Mouse (Mus musculus) thymus, postnatal 14 days (tissue): ENCODE measurements around the gene Bloc1s4.

Source experiments
- DNase-seq: peaks from one replicate; pipeline ENCODE4 v3.0.0; 2021

The Bloc1s4 gene

GRCm38 (mm10) chr5:36738799-36739615, 9.4 kb downstream of the Bloc1s4 start:
- DNase-seq, result no peak

DNA sequence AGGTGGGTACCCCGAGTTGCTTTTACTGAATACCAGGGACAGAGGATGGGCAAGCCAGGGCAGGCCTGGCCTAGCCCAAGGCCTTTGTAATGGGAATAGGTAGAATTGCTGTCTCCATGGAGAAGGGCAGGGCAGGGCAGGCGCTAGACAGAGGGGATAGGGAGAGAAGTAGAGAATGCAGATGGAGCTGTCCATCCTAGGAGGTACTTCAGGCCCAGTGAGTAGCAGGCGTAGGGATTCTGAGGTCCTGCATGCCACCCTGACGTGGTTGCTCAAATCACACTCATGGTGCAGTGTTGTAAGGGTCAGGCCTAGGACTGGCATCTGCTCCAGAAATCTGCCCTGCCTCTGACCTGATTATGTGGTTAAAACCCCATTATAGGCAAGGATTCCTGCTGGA, 10.7 kb downstream of the Bloc1s4 start:
- DNase-seq, result no peak

DNA sequence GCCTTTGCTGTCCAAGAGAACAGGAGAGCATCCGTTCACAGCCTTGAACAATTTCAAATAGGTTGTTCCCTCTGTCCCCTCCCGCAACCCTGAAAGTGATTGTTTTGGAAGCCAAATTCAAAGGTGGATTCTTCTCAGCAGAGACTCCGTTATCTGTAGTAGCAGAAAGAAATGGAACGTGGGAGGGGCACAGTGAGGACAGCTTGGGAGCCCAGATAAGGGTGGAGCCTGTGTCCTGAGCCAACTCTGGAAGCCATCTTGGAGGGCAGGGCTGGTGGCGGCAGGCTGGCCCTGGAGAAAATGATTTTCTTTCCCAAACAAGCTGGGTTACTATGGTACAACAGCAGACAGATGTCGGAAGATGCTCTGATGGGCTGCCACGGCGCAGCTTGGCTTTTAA, 12.4 kb downstream of the Bloc1s4 start:
- DNase-seq, result no peak

DNA sequence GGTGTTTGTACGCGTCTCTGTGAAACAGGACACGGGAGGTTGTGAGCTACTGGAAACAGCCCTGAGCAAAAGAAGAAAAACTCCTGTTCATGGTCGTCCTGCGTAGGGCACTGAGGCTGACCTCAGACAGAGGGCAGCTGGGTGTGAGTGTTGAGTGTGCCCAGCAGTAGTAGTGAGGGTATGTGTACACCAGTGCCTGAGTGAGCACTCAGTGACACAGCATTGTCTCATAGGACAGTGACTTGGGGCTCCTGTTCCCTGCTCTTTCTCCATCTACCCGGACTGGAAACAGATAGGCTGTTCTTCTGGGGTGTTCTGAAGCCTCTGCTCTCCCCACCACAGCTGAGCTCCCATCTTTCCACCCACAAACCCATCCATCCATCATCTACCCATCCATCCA, 13.3 kb downstream of the Bloc1s4 start:
- no peak for DNase-seq

GRCm38 (mm10) chr5:36733405-36733804, 15.0 kb downstream of the Bloc1s4 start:
- no peak for DNase-seq

DNA sequence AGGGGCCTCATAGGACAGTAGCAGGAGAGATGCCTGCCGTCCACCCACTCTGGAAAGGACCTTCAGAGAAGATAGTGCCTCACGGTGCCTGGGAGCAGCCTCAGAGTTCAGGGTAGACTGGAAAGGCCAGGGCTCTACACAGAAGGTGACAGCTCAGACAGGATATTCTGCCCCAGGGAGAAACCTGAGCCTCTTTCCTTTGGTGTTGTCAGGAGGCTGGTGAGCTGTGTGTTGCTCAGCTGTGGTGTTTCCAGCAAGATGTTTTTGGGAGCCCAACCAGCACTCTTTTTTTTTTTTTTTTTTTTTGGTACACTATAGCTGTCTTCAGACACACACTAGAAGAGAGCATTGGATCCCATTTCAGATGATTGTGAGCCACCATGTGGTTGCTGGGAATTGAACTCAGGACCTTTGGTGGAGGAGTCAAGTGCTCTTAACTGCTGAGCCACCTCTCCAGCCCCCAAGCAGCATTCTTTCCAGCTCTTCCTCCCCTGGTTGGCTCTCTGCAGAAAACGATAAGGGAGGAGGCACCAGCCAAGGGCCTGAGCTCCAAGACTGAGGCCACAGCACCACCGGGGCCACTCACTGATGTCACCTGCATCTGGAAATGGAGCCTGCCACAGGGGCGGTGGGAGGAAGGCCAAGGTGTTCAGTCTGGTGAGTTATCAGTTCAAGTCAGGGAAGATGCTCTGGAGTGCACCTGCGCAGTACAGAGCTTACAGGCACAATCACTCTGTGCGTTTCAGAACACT, 16.4 kb downstream of the Bloc1s4 start:
- no peak for DNase-seq

GRCm38 (mm10) chr5:36730689-36731088, 17.8 kb downstream of the Bloc1s4 start:
- no peak for DNase-seq

- DNase-seq, result no peak
Observed at GRCm38 (mm10) chr5:36729923-36730322, 18.5 kb downstream of the Bloc1s4 start.

DNA sequence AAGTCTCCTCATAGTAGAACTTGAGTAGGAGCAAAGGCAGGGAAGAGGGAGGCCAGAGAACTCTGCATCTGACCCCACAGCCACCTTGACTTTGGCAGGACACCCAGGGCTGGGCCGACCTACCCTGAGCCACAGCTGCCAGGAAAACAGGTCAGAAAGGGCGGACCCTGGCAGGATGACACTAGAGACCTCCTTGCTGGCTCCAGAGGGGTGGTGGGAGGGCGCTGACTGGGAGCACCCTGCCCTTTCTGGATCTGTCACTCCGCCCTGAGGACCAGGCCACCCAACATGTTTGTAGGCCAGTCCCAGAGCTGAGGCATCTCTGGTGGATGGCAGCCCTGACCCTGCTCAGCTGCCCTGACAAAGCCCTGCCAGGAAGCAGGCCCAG, 19.4 kb downstream of the Bloc1s4 start:
- no peak for DNase-seq

DNA sequence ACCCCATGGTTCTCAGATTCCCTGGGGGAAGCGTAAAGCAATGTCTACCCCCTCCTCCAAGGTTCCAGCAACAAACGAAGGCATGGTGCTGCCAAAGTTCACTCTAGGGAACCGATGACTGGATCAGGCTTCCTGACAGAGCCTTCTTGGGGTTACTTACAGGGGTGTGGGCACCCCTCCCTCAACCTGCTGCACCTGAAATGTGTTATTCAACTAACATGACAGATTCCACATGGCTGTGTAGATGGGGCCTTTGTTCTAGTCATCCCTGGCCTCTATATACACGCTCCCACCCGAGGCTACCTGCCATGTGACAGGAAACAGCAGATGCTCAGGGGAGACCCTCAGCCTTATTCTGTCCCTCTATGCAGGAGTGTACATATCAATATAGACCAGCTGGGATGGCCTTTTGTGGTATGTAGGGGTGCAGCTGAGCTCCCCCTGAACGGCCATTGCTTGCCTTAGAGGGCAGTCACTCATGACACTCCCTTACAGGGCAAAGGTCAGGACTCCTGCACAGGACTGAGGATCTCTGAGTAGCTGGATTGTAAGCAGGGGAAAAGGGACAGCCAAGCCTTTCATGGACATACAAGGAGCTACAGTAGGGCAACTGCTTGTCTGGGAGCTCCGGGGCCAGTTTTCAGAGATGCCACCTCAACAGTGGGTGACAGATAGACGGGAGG, 19.9 kb downstream of the Bloc1s4 start:
- no peak for DNase-seq

GRCm38 (mm10) chr5:36727776-36728175, 20.7 kb downstream of the Bloc1s4 start:
- DNase-seq, result no peak

- no peak for DNase-seq
Observed at GRCm38 (mm10) chr5:36727136-36727535, 21.3 kb downstream of the Bloc1s4 start.

GRCm38 (mm10) chr5:36726387-36726801, 22.1 kb downstream of the Bloc1s4 start:
- no peak for DNase-seq

DNA sequence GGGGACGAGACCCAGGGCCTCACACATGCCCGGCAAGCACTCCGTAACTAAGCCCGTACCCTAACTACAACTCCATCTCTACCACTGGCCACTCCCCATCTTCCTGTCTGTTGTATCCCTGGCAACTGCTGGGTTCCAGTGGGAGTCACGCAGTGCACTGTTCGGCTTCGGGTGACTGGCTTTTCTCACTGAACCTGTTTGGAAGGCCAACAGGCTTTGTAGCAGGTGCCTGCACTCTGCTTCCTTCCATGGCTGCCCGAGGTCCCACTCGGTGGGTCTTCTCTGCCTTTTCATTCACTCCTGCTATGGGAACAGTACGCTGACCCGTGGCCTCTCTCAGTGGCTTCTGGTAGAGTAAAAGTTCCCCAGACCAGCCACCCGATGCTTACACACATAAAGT, 22.6 kb downstream of the Bloc1s4 start:
- no peak for DNase-seq

- no peak for DNase-seq
Observed at GRCm38 (mm10) chr5:36724274-36724673, 24.2 kb downstream of the Bloc1s4 start.

GRCm38 (mm10) chr5:36723356-36723755, 25.1 kb downstream of the Bloc1s4 start:
- no peak for DNase-seq

DNA sequence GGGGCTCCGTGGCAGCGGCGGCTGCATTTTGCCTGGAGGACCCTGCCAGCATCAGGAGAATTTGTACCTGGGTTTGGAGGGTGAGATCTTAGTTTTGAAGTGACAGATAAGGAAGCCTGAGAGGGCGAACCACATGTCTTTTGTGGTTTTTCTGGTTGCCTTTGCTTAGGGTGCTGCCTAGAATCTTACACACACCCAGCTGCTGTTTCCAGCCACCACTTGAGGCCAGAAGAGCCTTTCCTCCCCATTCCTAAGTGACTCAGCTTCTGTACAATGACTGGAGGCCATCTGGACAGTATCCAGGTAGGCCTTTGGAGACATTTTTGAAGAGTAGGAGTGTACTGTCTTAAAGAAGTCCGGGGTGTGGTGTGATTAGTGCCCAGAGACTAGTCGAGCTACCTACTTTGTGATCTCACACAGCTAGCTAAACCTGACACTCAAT, 26.0 kb downstream of the Bloc1s4 start:
- DNase-seq, result peak; percentile 40

- no peak for DNase-seq
Observed at GRCm38 (mm10) chr5:36720710-36721375, 27.6 kb downstream of the Bloc1s4 start.

DNA sequence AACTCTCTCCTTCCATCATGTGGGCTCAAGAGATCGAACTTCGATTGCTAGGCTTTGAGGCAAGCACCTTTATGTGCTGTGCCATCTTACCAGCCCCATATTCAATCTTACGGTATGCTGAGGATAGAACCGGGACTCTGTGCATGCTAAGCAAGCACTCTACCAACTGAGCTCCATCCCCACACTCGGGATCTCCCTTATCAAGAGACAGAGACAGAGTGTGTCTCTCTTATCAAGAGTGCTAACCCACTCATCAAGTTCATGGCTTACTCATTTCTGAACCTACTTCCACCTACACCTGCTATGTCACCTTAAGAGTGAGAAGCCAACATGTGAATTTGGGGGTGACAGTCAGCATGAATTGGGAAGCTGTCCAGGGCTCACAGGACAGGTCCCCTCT, 28.2 kb downstream of the Bloc1s4 start:
- DNase-seq, result no peak

DNA sequence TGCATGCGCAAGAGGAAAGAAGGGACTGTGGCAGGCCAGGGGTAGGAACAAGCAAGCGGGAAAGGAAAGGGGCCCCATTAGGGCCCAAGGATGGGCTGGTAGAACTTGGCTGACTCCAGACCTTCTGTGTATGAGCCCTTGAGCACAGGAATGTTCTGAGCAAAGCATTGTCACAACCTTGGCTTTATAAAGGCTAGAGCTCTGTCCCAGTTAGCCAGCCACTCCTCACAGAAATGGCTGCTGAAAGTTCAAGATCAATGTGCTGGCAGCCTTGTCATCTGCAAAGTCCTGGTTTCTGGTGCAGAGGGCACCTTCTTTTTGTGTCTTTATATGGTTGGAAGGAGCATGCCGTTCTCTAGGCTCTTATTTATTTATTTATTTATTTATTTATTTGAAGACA, 28.8 kb downstream of the Bloc1s4 start:
- no peak for DNase-seq

GRCm38 (mm10) chr5:36719135-36719534, 29.3 kb downstream of the Bloc1s4 start:
- no peak for DNase-seq

GRCm38 (mm10) chr5:36717889-36718288, 30.6 kb downstream of the Bloc1s4 start:
- DNase-seq, result no peak

DNA sequence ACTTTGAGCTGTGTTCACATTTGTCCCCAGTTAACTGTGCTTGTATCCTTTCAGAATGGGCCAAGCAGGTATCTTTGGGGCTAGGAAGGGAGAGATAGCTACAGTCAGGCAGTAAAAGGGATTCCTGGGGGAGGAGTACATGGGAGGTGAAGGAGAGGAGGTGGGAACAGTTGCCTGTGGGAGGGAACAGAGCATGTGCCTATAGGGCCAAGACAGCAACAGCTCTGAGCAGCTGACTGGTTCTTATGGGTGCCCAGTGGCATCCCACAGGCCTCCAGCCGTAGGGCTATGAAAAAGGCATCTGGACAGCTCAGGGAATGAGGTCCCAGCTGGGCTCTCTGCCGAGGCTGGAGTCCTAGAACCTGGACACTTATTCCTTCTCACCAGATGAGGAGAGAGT, 31.6 kb downstream of the Bloc1s4 start:
- no peak for DNase-seq
